Mouse (Mus musculus) kidney, embryonic 14.5 days (tissue): Measurements from ENCODE around the gene Nfe2l1. TPM values are rescaled to one million over a fixed set of nuclear protein-coding genes. Genes with fewer than 3 reads are reported as not detected.

ENCODE experiments used
- ATAC-seq: fragments of 200-750 bp; cut with Nextera tagmentation; 2 replicates; pipeline ENCODE4 v1.8.0; 2017; ENCODE audit warnings: moderate number of reproducible peaks, mild to moderate bottlenecking, moderate TSS enrichment, moderate library complexity; ENCODE audit not compliant: low FRiP score, low TSS enrichment
- H3K27ac ChIP-seq: fragments of 300-500 bp; sonication (generic); 2 replicates; pipeline ENCODE4 v1.5.1; 2014; ENCODE audit warnings: low read depth, mild to moderate bottlenecking, low read length, moderate library complexity, mixed read lengths
- H3K27me3 ChIP-seq: fragments of 300-500 bp; sonication (generic); 2 replicates; pipeline ENCODE4 v1.6.1; 2014; ENCODE audit warnings: mild to moderate bottlenecking, low read length; ENCODE audit not compliant: control insufficient read depth, insufficient read depth
- H3K36me3 ChIP-seq: fragments of 300-500 bp; sonication (generic); 2 replicates; pipeline ENCODE4 v1.6.1; 2014; ENCODE audit warnings: low read length, mixed read lengths; ENCODE audit not compliant: control insufficient read depth, insufficient read depth
- H3K4me1 ChIP-seq: fragments of 300-500 bp; sonication (generic); 2 replicates; pipeline ENCODE4 v1.6.1; 2014; ENCODE audit warnings: low read length, mixed read lengths; ENCODE audit not compliant: control insufficient read depth, insufficient read depth
- H3K4me2 ChIP-seq: fragments of 300-500 bp; sonication (generic); replicated peaks from 2 replicates; pipeline ENCODE4 v1.6.1; 2014; ENCODE audit warnings: low read depth, mild to moderate bottlenecking, low read length
- H3K4me3 ChIP-seq: fragments of 300-500 bp; sonication (generic); 2 replicates; pipeline ENCODE4 v1.5.1; 2014; ENCODE audit warnings: mild to moderate bottlenecking, low read length
- H3K9ac ChIP-seq: fragments of 300-500 bp; sonication (generic); 2 replicates; pipeline ENCODE4 v1.6.1; 2014; ENCODE audit warnings: low read depth, mild to moderate bottlenecking, low read length, moderate library complexity
- H3K9me3 ChIP-seq: fragments of 300-500 bp; sonication (generic); 2 replicates; pipeline ENCODE4 v1.6.1; 2016; ENCODE audit warnings: low read length; ENCODE audit not compliant: control insufficient read depth
- WGBS: fragments of 180-500 bp; shearing (Covaris S2); extraction: QIAGEN DNeasy Blood & Tissue Kit; methylation state at CpG from one replicate; pipeline ENCODE4 v1.1.7; 2014; 5-methylcytosine and 5-hydroxymethylcytosine counted together
- polyA plus RNA-seq: library from polyadenylated mRNA; unstranded; fragments of >200 nt; fragmentation: Nextera tagmentation; extraction: Ambion mirVana; gene quantifications from 2 replicates; pipeline ENCODE4 v1.2.1, GENCODE M21; 2014

Gene Nfe2l1
- 37.3 and 43.2 TPM in 2 replicates for polyA plus RNA-seq

- Histone ChIP-seq H3K9ac (peak within 1 kb of the TSS; percentile 94), H3K4me1 (peaks cover 39% of the 10 kb centered on the region), H3K4me2 (peak within 1 kb of the TSS; percentile 87)
Measured at GRCm38 (mm10) chr11:96829813-96830538, at the start of gene Nfe2l1. Gene Nfe2l1 (minus strand): TSS chr11:96829968.

GRCm38 (mm10) chr11:96879359-96879758 lies 49.6 kb upstream of the Nfe2l1 start:
- Histone ChIP-seq H3K27me3 (peaks cover 6% of the 10 kb centered on the region; the same call in 1 of the 2 replicates), H3K4me2 (no peak overlapping the region), H3K4me1 (peaks cover 9% of the 10 kb centered on the region), H3K9ac (no peak overlapping the region), H3K36me3 (no peaks in the 10 kb centered on the region), H3K9me3 (no peaks in the 10 kb centered on the region), H3K4me3 (no peak overlapping the region), H3K27ac (no peak overlapping the region)
- 40% methylated on average over 7 of the region's 7 CpGs for WGBS
- no peak for ATAC-seq

More at GRCm38 (mm10) chr11:96829813-96830538, at the start of gene Nfe2l1:
- peaks cover 20% of the 10 kb centered on the region for H3K36me3 ChIP-seq
- no peaks in the 10 kb centered on the region for H3K27me3 ChIP-seq
- peak within 1 kb of the TSS; percentile 80 for H3K4me3 ChIP-seq
- H3K27ac ChIP-seq: peak within 1 kb of the TSS; percentile 100
- no peaks in the 10 kb centered on the region for H3K9me3 ChIP-seq
- peak; percentile 99 for ATAC-seq
- WGBS: under 1% methylated on average over 51 of the region's 51 CpGs

- H3K9ac ChIP-seq: no peak overlapping the region
- H3K4me1 ChIP-seq: peaks cover 12% of the 10 kb centered on the region
- 73% methylated on average over 3 of the region's 3 CpGs for WGBS
- no peak for ATAC-seq
- no peak overlapping the region for H3K4me2 ChIP-seq
- no peaks in the 10 kb centered on the region for H3K9me3 ChIP-seq
- H3K4me3 ChIP-seq: no peak overlapping the region
- peaks cover 6% of the 10 kb centered on the region; the same call in 1 of the 2 replicates for H3K27me3 ChIP-seq
- H3K36me3 ChIP-seq: no peaks in the 10 kb centered on the region
- no peak overlapping the region for H3K27ac ChIP-seq
Measured at GRCm38 (mm10) chr11:96878715-96879114, 48.9 kb upstream of the Nfe2l1 start.

GRCm38 (mm10) chr11:96877071-96877470 lies 47.3 kb upstream of the Nfe2l1 start:
- no peak for ATAC-seq
- Histone ChIP-seq H3K4me3 (no peak overlapping the region), H3K27ac (no peak overlapping the region), H3K27me3 (peaks cover 6% of the 10 kb centered on the region; the same call in 1 of the 2 replicates), H3K9ac (no peak overlapping the region), H3K4me1 (peaks cover 20% of the 10 kb centered on the region), H3K36me3 (no peaks in the 10 kb centered on the region), H3K9me3 (no peaks in the 10 kb centered on the region), H3K4me2 (no peak overlapping the region)
- WGBS: 44% methylated on average over 4 of the region's 4 CpGs

- peak overlapping the region; percentile 35 for H3K4me3 ChIP-seq
- peaks cover 20% of the 10 kb centered on the region for H3K4me1 ChIP-seq
- H3K36me3 ChIP-seq: no peaks in the 10 kb centered on the region
- H3K9me3 ChIP-seq: no peaks in the 10 kb centered on the region
- peak overlapping the region; percentile 78 for H3K4me2 ChIP-seq
- H3K27me3 ChIP-seq: peaks cover 6% of the 10 kb centered on the region; the same call in 1 of the 2 replicates
- WGBS: 2% methylated on average over 13 of the region's 13 CpGs
- H3K27ac ChIP-seq: peak overlapping the region; percentile 63; the same call in 1 of the 2 replicates
- peak; percentile 36; the same call in 1 of the 2 replicates for ATAC-seq
- peak overlapping the region; percentile 13; the same call in 1 of the 2 replicates for H3K9ac ChIP-seq
Measured at GRCm38 (mm10) chr11:96876300-96877040, 46.7 kb upstream of the Nfe2l1 start.

GRCm38 (mm10) chr11:96875745-96876144 lies 46.0 kb upstream of the Nfe2l1 start:
- H3K4me1 ChIP-seq: peaks cover 20% of the 10 kb centered on the region

GRCm38 (mm10) chr11:96875270-96875669 lies 45.5 kb upstream of the Nfe2l1 start:
- 24% methylated on average over 4 of the region's 4 CpGs for WGBS
- no peak overlapping the region; the same call in 1 of the 2 replicates for H3K27ac ChIP-seq
- H3K9ac ChIP-seq: no peak overlapping the region

More at GRCm38 (mm10) chr11:96875745-96876144, 46.0 kb upstream of the Nfe2l1 start:
- H3K27me3 ChIP-seq: peaks cover 6% of the 10 kb centered on the region; the same call in 1 of the 2 replicates
- peak overlapping the region; percentile 35 for H3K4me3 ChIP-seq
- no peaks in the 10 kb centered on the region for H3K9me3 ChIP-seq
- peak overlapping the region; percentile 40; the same call in 1 of the 2 replicates for H3K9ac ChIP-seq
- under 1% methylated on average over 35 of the region's 35 CpGs for WGBS
- no peak overlapping the region for H3K27ac ChIP-seq
- peak; percentile 73 for ATAC-seq
- H3K36me3 ChIP-seq: no peaks in the 10 kb centered on the region
- H3K4me2 ChIP-seq: peak overlapping the region; percentile 78

GRCm38 (mm10) chr11:96873601-96874140 lies 43.9 kb upstream of the Nfe2l1 start:
- no peak for ATAC-seq
- peaks cover 20% of the 10 kb centered on the region for H3K4me1 ChIP-seq
- no peak overlapping the region for H3K4me2 ChIP-seq
- no peak overlapping the region for H3K9ac ChIP-seq
- H3K27ac ChIP-seq: peak overlapping the region; percentile 11; the same call in 1 of the 2 replicates
- WGBS: 35% methylated on average over 11 of the region's 11 CpGs
- no peaks in the 10 kb centered on the region for H3K9me3 ChIP-seq
- no peak overlapping the region for H3K4me3 ChIP-seq
- no peaks in the 10 kb centered on the region for H3K36me3 ChIP-seq
- H3K27me3 ChIP-seq: peaks cover 6% of the 10 kb centered on the region; the same call in 1 of the 2 replicates

More at GRCm38 (mm10) chr11:96875270-96875669, 45.5 kb upstream of the Nfe2l1 start:
- Histone ChIP-seq H3K4me3 (peak overlapping the region; percentile 35; the same call in 1 of the 2 replicates), H3K36me3 (no peaks in the 10 kb centered on the region), H3K4me1 (peaks cover 20% of the 10 kb centered on the region), H3K27me3 (peaks cover 6% of the 10 kb centered on the region; the same call in 1 of the 2 replicates), H3K4me2 (peak overlapping the region; percentile 78), H3K9me3 (no peaks in the 10 kb centered on the region)
- ATAC-seq: no peak
